Mouse (Mus musculus) lung, postnatal 0 days (tissue): Measurements from ENCODE around the gene Ube2o. TPM values are rescaled to one million over a fixed set of nuclear protein-coding genes. Genes with fewer than 3 reads are reported as not detected.

Experiments used
- ATAC-seq: fragments of 200-750 bp; cut with Nextera tagmentation; 2 replicates; pipeline ENCODE4 v1.8.0; 2017; ENCODE audit warnings: moderate library complexity
- DNase-seq: peaks from one replicate; pipeline ENCODE4 v3.0.0-alpha.2; 2016; ENCODE audit warnings: low spot score
- H3K27ac ChIP-seq: fragments of 300-500 bp; sonication (generic); 2 replicates; pipeline ENCODE4 v1.5.1; 2014; ENCODE audit warnings: antibody characterized with exemption, mild to moderate bottlenecking, low read length, mixed read lengths
- H3K27me3 ChIP-seq: fragments of 300-500 bp; sonication (generic); replicated peaks from 2 replicates; pipeline ENCODE4 v1.6.1; 2014; ENCODE audit warnings: low read length, mixed read lengths; ENCODE audit not compliant: insufficient read depth
- H3K36me3 ChIP-seq: fragments of 300-500 bp; sonication (generic); 2 replicates; pipeline ENCODE4 v1.6.1; 2014; ENCODE audit warnings: low read length, mixed read lengths; ENCODE audit not compliant: insufficient read depth
- H3K4me1 ChIP-seq: fragments of 300-500 bp; sonication (generic); 2 replicates; pipeline ENCODE4 v1.6.1; 2014; ENCODE audit warnings: antibody characterized with exemption, low read depth, low read length, mixed read lengths; ENCODE audit not compliant: insufficient read depth
- H3K4me2 ChIP-seq: fragments of 300-500 bp; sonication (generic); replicated peaks from 2 replicates; pipeline ENCODE4 v1.6.1; 2014; ENCODE audit warnings: low read depth, mild to moderate bottlenecking, low read length, moderate library complexity, mixed read lengths
- H3K4me3 ChIP-seq: fragments of 300-500 bp; sonication (generic); 2 replicates; pipeline ENCODE4 v1.5.1; 2014; ENCODE audit warnings: low read depth, low read length
- H3K9ac ChIP-seq: fragments of 300-500 bp; sonication (generic); replicated peaks from 2 replicates; pipeline ENCODE4 v1.6.1; 2014; ENCODE audit warnings: low read depth, mild to moderate bottlenecking
- H3K9me3 ChIP-seq: fragments of 300-500 bp; sonication (generic); 2 replicates; pipeline ENCODE4 v1.6.1; 2016; ENCODE audit warnings: low read length, mixed read lengths
- CTCF ChIP-seq: IDR thresholded peaks from 2 replicates; pipeline ENCODE4 v1.5.1; 2016; ENCODE audit warnings: antibody characterized with exemption, mild to moderate bottlenecking
- EP300 ChIP-seq: IDR thresholded peaks from 2 replicates; pipeline ENCODE4 v1.6.1; 2016; ENCODE audit warnings: antibody characterized with exemption, mild to moderate bottlenecking, control low read depth
- WGBS: fragments of 180-500 bp; shearing (Covaris S2); extraction: QIAGEN DNeasy Blood & Tissue Kit; methylation state at CpG from one replicate; pipeline ENCODE4 v1.1.7; 2014; 5-methylcytosine and 5-hydroxymethylcytosine counted together
- polyA plus RNA-seq: library from polyadenylated mRNA; unstranded; fragments of >200 nt; fragmentation: Nextera tagmentation; extraction: Ambion mirVana; gene quantifications from 2 replicates; pipeline ENCODE4 v1.2.1, GENCODE M21; 2015

Gene Ube2o
- polyA plus RNA-seq, 1 experiment from 2014 or later: 9.1 TPM

DNA sequence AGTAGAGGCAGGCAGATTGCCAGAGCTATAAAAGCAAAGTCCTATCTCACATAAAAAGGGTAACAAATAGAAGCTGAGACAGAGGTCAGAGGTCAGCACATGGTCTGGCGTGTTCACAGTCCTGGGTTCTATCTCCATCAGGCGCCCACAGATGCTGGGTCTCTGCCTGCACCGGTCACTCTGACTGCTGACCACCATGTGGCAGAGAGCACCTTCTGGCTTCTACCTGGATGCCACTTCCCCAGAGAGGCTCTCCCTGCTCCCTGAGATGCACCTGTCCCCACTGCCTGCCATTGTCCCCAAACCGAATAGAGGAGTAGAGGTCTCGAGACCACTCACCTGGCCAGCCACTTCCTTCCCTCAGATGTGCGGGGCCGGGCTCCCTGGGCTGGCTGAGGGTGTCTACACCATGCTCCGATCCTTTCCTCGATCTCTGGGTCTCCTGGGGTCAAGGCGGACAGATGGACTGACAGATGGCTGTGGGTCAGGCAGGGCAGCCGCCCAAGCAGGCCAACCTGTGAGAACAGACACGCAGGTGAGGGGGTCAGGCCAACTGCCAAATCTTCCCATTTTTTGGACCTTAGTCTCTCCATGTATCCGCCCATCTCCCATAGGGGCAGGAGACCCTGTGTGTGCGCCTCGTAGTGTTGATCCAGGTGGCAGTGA, 28.9 kb upstream of the Ube2o start:
- Histone ChIP-seq H3K4me2 (no peak overlapping the region), H3K9ac (no peak overlapping the region), H3K4me1 (peaks cover 3% of the 10 kb centered on the region; the same call in 1 of the 2 replicates), H3K36me3 (peaks cover 20% of the 10 kb centered on the region), H3K27me3 (no peaks in the 10 kb centered on the region), H3K9me3 (no peaks in the 10 kb centered on the region), H3K4me3 (no peak overlapping the region), H3K27ac (no peak overlapping the region)
- TF ChIP-seq EP300 (no peak), CTCF (no peak)
- DNase-seq (no peak), ATAC-seq (no peak)
- WGBS: 82% methylated on average over 15 of the region's 15 CpGs

DNA sequence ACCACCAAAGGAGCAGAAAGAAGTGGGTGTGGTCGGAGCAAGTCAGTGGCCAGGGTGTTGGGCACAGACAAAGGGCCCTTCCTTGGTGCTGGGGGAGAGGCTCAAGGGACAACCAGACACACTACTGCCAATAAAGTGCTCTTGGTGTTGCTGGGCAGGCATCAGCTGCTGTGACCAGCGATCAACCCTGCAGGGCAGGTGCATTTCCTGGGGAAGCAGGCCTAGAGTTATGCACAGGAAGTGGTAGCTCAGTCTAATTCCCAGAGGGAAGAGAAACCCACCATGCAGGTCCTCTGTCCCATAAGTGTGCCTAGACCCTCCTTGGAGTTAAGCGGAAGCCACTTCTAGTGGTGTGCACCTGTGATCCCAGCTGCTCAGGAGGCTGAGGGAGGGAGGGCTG, 26.5 kb upstream of the Ube2o start:
- Histone ChIP-seq H3K36me3 (peaks cover 43% of the 10 kb centered on the region), H3K27ac (no peak overlapping the region), H3K4me1 (no peaks in the 10 kb centered on the region), H3K9ac (no peak overlapping the region), H3K4me2 (no peak overlapping the region), H3K27me3 (no peaks in the 10 kb centered on the region), H3K4me3 (no peak overlapping the region), H3K9me3 (no peaks in the 10 kb centered on the region)
- no peak for ATAC-seq
- no peak for DNase-seq
- WGBS: 96% methylated on average over 3 of the region's 3 CpGs
- TF ChIP-seq EP300 (no peak), CTCF (no peak)

DNA sequence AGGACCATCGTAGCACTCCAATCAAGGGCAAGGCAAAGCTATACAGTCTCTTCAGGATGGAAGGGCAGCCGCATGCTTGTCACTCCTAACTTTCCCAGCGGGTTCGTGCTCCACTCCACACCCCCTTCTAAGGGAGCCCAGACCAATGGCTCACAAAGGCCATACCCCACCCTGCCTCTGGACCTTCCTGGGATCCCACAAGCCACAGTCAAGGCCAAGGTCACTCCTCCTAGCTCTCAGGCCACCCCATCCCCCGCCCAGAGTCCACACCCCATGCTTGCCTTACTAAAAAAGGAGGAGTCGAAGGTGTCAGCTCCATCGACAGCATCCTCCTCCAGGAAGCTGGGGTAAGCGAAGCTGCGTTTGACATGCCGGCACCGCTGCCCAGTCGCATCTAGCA, 22.9 kb upstream of the Ube2o start:
- WGBS: 88% methylated on average over 12 of the region's 12 CpGs
- Histone ChIP-seq H3K4me1 (no peaks in the 10 kb centered on the region), H3K4me3 (no peak overlapping the region), H3K9ac (no peak overlapping the region), H3K27ac (no peak overlapping the region), H3K27me3 (no peaks in the 10 kb centered on the region), H3K9me3 (no peaks in the 10 kb centered on the region), H3K4me2 (no peak overlapping the region), H3K36me3 (peaks cover 67% of the 10 kb centered on the region)
- ATAC-seq (no peak), DNase-seq (no peak)
- TF ChIP-seq EP300: no peak
- no peak for TF ChIP-seq CTCF

DNA sequence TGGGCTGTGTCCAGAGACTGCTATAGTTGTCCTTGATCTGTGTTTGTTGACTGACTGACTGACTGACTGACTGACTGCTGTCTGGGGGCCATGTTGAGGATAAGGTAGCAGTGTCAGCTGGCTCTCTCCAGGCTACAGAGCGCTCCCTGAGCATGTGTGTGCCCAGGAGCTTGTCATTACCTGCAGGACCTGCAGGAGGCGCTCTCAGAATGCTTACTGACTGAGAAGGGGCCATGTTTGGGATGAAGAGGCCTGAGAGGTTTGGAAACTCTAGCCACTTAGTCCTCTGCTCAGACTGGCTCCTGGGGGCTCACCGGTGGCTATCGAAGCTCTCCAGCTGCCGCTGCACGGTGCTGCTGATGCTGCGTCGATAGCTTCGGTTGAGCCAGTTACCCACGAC, 22.1 kb upstream of the Ube2o start:
- Histone ChIP-seq H3K27ac (no peak overlapping the region), H3K9me3 (no peaks in the 10 kb centered on the region), H3K4me2 (no peak overlapping the region), H3K27me3 (no peaks in the 10 kb centered on the region), H3K4me3 (no peak overlapping the region), H3K36me3 (peaks cover 71% of the 10 kb centered on the region), H3K9ac (no peak overlapping the region), H3K4me1 (no peaks in the 10 kb centered on the region)
- ATAC-seq: peak; percentile 25; the same call in 1 of the 2 replicates
- no peak for TF ChIP-seq EP300
- peak; percentile 82 for TF ChIP-seq CTCF
- WGBS: 90% methylated on average over 10 of the region's 10 CpGs
- DNase-seq: peak; percentile 55

DNA sequence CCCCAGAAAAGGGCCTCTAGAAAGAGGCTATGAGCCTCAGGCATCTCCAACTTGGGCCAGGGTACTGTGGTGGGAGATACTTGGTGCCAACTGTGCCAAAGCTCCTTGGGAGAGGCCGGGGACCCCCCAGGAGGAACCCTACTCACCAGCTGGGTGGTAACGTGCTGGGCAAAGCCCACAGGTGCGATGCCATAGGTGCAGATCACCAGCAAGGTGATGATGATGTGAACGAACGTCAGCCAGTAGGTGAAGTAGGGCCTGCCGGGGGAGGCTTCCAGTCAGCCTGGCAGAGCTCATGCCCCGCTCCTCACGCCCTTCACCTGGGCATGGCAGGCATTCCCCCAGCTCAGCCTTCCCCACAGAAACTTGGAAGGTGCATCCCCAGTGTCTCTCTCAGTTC, 20.8 kb upstream of the Ube2o start:
- DNase-seq (no peak), ATAC-seq (no peak)
- peaks cover 71% of the 10 kb centered on the region for H3K36me3 ChIP-seq
- H3K4me1 ChIP-seq: no peaks in the 10 kb centered on the region
- H3K4me2 ChIP-seq: no peak overlapping the region
- WGBS: 84% methylated on average over 8 of the region's 8 CpGs
- no peak overlapping the region for H3K27ac ChIP-seq
- TF ChIP-seq CTCF: no peak
- TF ChIP-seq EP300: no peak
- no peak overlapping the region for H3K9ac ChIP-seq
- H3K4me3 ChIP-seq: no peak overlapping the region
- H3K9me3 ChIP-seq: no peaks in the 10 kb centered on the region
- H3K27me3 ChIP-seq: no peaks in the 10 kb centered on the region

DNA sequence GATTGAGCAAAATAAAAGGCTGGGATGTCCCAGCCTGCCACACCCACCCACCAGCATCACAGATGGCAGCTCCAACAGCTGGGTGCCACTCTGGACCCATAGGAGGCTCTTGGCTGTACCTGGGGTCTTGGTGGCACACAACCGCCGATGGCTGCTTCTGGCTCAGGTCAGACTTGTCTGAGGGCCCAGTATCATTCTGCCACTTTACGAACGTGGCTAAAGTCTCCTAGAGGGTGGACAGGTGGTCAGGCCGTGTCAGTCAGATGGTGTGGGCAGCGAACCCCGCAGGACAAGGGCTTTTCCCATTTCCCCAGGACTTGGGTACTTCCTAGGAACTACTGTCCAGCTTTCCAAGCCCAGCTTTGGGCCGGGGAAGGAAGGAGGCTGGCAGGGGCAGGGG, 19.9 kb upstream of the Ube2o start:
- H3K9me3 ChIP-seq: no peaks in the 10 kb centered on the region
- TF ChIP-seq EP300 (no peak), CTCF (no peak)
- 89% methylated on average over 8 of the region's 8 CpGs for WGBS

DNA sequence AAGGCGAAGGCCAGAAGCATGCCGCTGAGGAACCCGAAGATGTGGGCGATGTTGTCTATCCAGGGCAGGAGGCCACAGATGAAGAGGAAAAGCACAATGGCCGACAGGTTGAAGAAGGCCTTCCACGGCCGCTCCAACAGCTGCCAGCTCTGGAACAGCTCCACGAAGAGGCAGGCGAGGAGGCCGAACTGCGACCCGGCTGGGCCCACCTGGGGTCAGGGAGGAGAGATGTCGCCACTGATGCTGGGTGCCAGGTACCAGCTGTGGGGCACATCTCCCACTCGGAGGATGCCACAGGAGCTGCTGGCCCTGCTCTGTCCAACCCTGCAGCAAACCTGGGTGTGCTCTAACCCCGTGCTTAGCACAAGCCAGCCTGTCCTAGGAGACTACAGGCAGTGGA, 18.0 kb upstream of the Ube2o start:
- TF ChIP-seq EP300 (no peak), CTCF (no peak)
- peaks cover 47% of the 10 kb centered on the region for H3K36me3 ChIP-seq
- no peak overlapping the region for H3K9ac ChIP-seq
- H3K4me1 ChIP-seq: no peaks in the 10 kb centered on the region
- no peak overlapping the region for H3K4me3 ChIP-seq
- no peak overlapping the region for H3K27ac ChIP-seq
- ATAC-seq: no peak
- no peak for DNase-seq
- no peaks in the 10 kb centered on the region for H3K27me3 ChIP-seq
- 90% methylated on average over 15 of the region's 15 CpGs for WGBS
- H3K9me3 ChIP-seq: no peaks in the 10 kb centered on the region
- H3K4me2 ChIP-seq: no peak overlapping the region

More for the DNA sequence above, 19.9 kb upstream of the Ube2o start:
- Histone ChIP-seq H3K4me2 (no peak overlapping the region), H3K4me3 (no peak overlapping the region), H3K4me1 (no peaks in the 10 kb centered on the region), H3K27ac (no peak overlapping the region), H3K36me3 (peaks cover 66% of the 10 kb centered on the region), H3K9ac (no peak overlapping the region), H3K27me3 (no peaks in the 10 kb centered on the region)
- DNase-seq: no peak
- no peak for ATAC-seq
